Mouse (Mus musculus): ENCODE data around the gene Vstm4. TPM values are rescaled to one million over a fixed set of nuclear protein-coding genes. Genes with fewer than 3 reads are reported as not detected.

Vstm4 gene
- polyA plus RNA-seq, 1 experiment from 2014 or later, result 38.5 TPM

- no peaks in the 10 kb centered on the region for H3K9me3 ChIP-seq (replicated peaks; ENCODE audit: control insufficient read depth, low read length)
- no peak overlapping the region for H3K9ac ChIP-seq (ENCODE audit: low read length)
- no peak overlapping the region for H3K4me2 ChIP-seq (ENCODE audit: low read depth, low read length)
- no peak for ATAC-seq (ENCODE audit: insufficient read depth, low FRiP score)
- WGBS, result 88% methylated on average over 4 of the region's 4 CpGs
- H3K27ac ChIP-seq (ENCODE audit: low read length), result no peak overlapping the region
- H3K36me3 ChIP-seq (ENCODE audit: control insufficient read depth, insufficient read depth, low read length), result no peaks in the 10 kb centered on the region
- no peaks in the 10 kb centered on the region for H3K27me3 ChIP-seq (ENCODE audit: control insufficient read depth, insufficient read depth, low read length)
- H3K4me3 ChIP-seq (replicated peaks; ENCODE audit: low read length), result no peak overlapping the region
- 0 out of 2 replicates have a peak, but pooled peaks cover 8% of the 10 kb centered on the region for H3K4me1 ChIP-seq (ENCODE audit: control insufficient read depth, insufficient read depth, low read length)
Observed at GRCm38 (mm10) chr14:32854059-32854458, 2.5 kb upstream of the Vstm4 start.

- Histone ChIP-seq H3K9me3 (replicated peaks; ENCODE audit: control insufficient read depth, low read length) (no peaks in the 10 kb centered on the region), H3K4me2 (ENCODE audit: low read depth, low read length) (peak overlapping the region; percentile 69), H3K36me3 (ENCODE audit: control insufficient read depth, insufficient read depth, low read length) (no peaks in the 10 kb centered on the region), H3K27ac (ENCODE audit: low read length) (peak overlapping the region; percentile 67), H3K9ac (ENCODE audit: low read length) (peak overlapping the region; percentile 87; the same call in 1 of the 2 replicates), H3K4me3 (replicated peaks; ENCODE audit: low read length) (peak overlapping the region; percentile 66), H3K4me1 (ENCODE audit: control insufficient read depth, insufficient read depth, low read length) (peaks cover 18% of the 10 kb centered on the region; the same call in 1 of the 2 replicates), H3K27me3 (ENCODE audit: control insufficient read depth, insufficient read depth, low read length) (no peaks in the 10 kb centered on the region)
- ATAC-seq (ENCODE audit: insufficient read depth, low FRiP score), result no peak
- 28% methylated on average over 5 of the region's 5 CpGs for WGBS
Observed at GRCm38 (mm10) chr14:32856246-32856645, 310 bp upstream of the Vstm4 start.

GRCm38 (mm10) chr14:32858361-32858760 lies 1.8 kb downstream of the Vstm4 start:
- no peak for ATAC-seq (ENCODE audit: insufficient read depth, low FRiP score)
- peak overlapping the region; percentile 41 for H3K27ac ChIP-seq (ENCODE audit: low read length)
- peak overlapping the region; percentile 17; the same call in 1 of the 2 replicates for H3K9ac ChIP-seq (ENCODE audit: low read length)
- H3K4me1 ChIP-seq (ENCODE audit: control insufficient read depth, insufficient read depth, low read length), result peaks cover 27% of the 10 kb centered on the region; the same call in 1 of the 2 replicates
- 87% methylated on average over 10 of the region's 10 CpGs for WGBS
- H3K4me3 ChIP-seq (replicated peaks; ENCODE audit: low read length), result no peak overlapping the region
- peak overlapping the region; percentile 69 for H3K4me2 ChIP-seq (ENCODE audit: low read depth, low read length)
- no peaks in the 10 kb centered on the region for H3K36me3 ChIP-seq (ENCODE audit: control insufficient read depth, insufficient read depth, low read length)
- no peaks in the 10 kb centered on the region for H3K9me3 ChIP-seq (replicated peaks; ENCODE audit: control insufficient read depth, low read length)
- H3K27me3 ChIP-seq (ENCODE audit: control insufficient read depth, insufficient read depth, low read length), result no peaks in the 10 kb centered on the region

GRCm38 (mm10) chr14:32858941-32859510 lies 2.5 kb downstream of the Vstm4 start:
- Histone ChIP-seq H3K4me2 (ENCODE audit: low read depth, low read length) (no peak overlapping the region), H3K4me1 (ENCODE audit: control insufficient read depth, insufficient read depth, low read length) (peaks cover 27% of the 10 kb centered on the region; the same call in 1 of the 2 replicates), H3K9me3 (replicated peaks; ENCODE audit: control insufficient read depth, low read length) (no peaks in the 10 kb centered on the region), H3K9ac (ENCODE audit: low read length) (0 out of 2 replicates have a peak overlapping the region, but pooled peaks have one; percentile 17), H3K36me3 (ENCODE audit: control insufficient read depth, insufficient read depth, low read length) (no peaks in the 10 kb centered on the region), H3K27me3 (ENCODE audit: control insufficient read depth, insufficient read depth, low read length) (no peaks in the 10 kb centered on the region), H3K4me3 (replicated peaks; ENCODE audit: low read length) (no peak overlapping the region), H3K27ac (ENCODE audit: low read length) (peak overlapping the region; percentile 41; the same call in 1 of the 2 replicates)
- WGBS, result 64% methylated on average over 6 of the region's 6 CpGs
- no peak for ATAC-seq (ENCODE audit: insufficient read depth, low FRiP score)

GRCm38 (mm10) chr14:32859831-32860569 lies 3.4 kb downstream of the Vstm4 start:
- H3K27me3 ChIP-seq (ENCODE audit: control insufficient read depth, insufficient read depth, low read length), result no peaks in the 10 kb centered on the region
- H3K4me3 ChIP-seq (replicated peaks; ENCODE audit: low read length), result no peak overlapping the region
- ATAC-seq (ENCODE audit: insufficient read depth, low FRiP score), result no peak
- H3K4me2 ChIP-seq (ENCODE audit: low read depth, low read length), result no peak overlapping the region
- no peaks in the 10 kb centered on the region for H3K36me3 ChIP-seq (ENCODE audit: control insufficient read depth, insufficient read depth, low read length)
- peaks cover 27% of the 10 kb centered on the region; the same call in 1 of the 2 replicates for H3K4me1 ChIP-seq (ENCODE audit: control insufficient read depth, insufficient read depth, low read length)
- no peaks in the 10 kb centered on the region for H3K9me3 ChIP-seq (replicated peaks; ENCODE audit: control insufficient read depth, low read length)
- no peak overlapping the region for H3K9ac ChIP-seq (ENCODE audit: low read length)
- 52% methylated on average over 11 of the region's 11 CpGs for WGBS
- H3K27ac ChIP-seq (ENCODE audit: low read length), result 0 out of 2 replicates have a peak overlapping the region, but pooled peaks have one; percentile 83

- H3K4me2 ChIP-seq (ENCODE audit: low read depth, low read length), result 0 out of 2 replicates have a peak overlapping the region, but pooled peaks have one; percentile 11
Observed at GRCm38 (mm10) chr14:32861149-32861581, 4.6 kb downstream of the Vstm4 start.

GRCm38 (mm10) chr14:32861656-32862055 lies 5.1 kb downstream of the Vstm4 start:
- peak overlapping the region; percentile 83 for H3K27ac ChIP-seq (ENCODE audit: low read length)
- H3K36me3 ChIP-seq (ENCODE audit: control insufficient read depth, insufficient read depth, low read length), result no peaks in the 10 kb centered on the region
- 0 out of 2 replicates have a peak overlapping the region, but pooled peaks have one; percentile 11 for H3K4me2 ChIP-seq (ENCODE audit: low read depth, low read length)
- 58% methylated on average over 2 of the region's 2 CpGs for WGBS
- H3K27me3 ChIP-seq (ENCODE audit: control insufficient read depth, insufficient read depth, low read length), result no peaks in the 10 kb centered on the region
- H3K4me3 ChIP-seq (replicated peaks; ENCODE audit: low read length), result no peak overlapping the region
- ATAC-seq (ENCODE audit: insufficient read depth, low FRiP score), result no peak
- no peaks in the 10 kb centered on the region for H3K9me3 ChIP-seq (replicated peaks; ENCODE audit: control insufficient read depth, low read length)
- peak overlapping the region; percentile 28 for H3K9ac ChIP-seq (ENCODE audit: low read length)
- peaks cover 27% of the 10 kb centered on the region; the same call in 1 of the 2 replicates for H3K4me1 ChIP-seq (ENCODE audit: control insufficient read depth, insufficient read depth, low read length)

More at GRCm38 (mm10) chr14:32861149-32861581, 4.6 kb downstream of the Vstm4 start:
- peak; percentile 73 for ATAC-seq (ENCODE audit: insufficient read depth, low FRiP score)
- WGBS, result 21% methylated on average over 6 of the region's 6 CpGs
- Histone ChIP-seq H3K36me3 (ENCODE audit: control insufficient read depth, insufficient read depth, low read length) (no peaks in the 10 kb centered on the region), H3K4me3 (replicated peaks; ENCODE audit: low read length) (no peak overlapping the region), H3K27ac (ENCODE audit: low read length) (peak overlapping the region; percentile 83), H3K4me1 (ENCODE audit: control insufficient read depth, insufficient read depth, low read length) (peaks cover 27% of the 10 kb centered on the region; the same call in 1 of the 2 replicates), H3K27me3 (ENCODE audit: control insufficient read depth, insufficient read depth, low read length) (no peaks in the 10 kb centered on the region), H3K9me3 (replicated peaks; ENCODE audit: control insufficient read depth, low read length) (no peaks in the 10 kb centered on the region), H3K9ac (ENCODE audit: low read length) (peak overlapping the region; percentile 28)

GRCm38 (mm10) chr14:32865331-32865730 lies 8.8 kb downstream of the Vstm4 start:
- Histone ChIP-seq H3K27ac (ENCODE audit: low read length) (no peak overlapping the region), H3K4me2 (ENCODE audit: low read depth, low read length) (no peak overlapping the region), H3K4me1 (ENCODE audit: control insufficient read depth, insufficient read depth, low read length) (peaks cover 14% of the 10 kb centered on the region; the same call in 1 of the 2 replicates), H3K4me3 (replicated peaks; ENCODE audit: low read length) (no peak overlapping the region), H3K36me3 (ENCODE audit: control insufficient read depth, insufficient read depth, low read length) (no peaks in the 10 kb centered on the region), H3K9ac (ENCODE audit: low read length) (no peak overlapping the region), H3K27me3 (ENCODE audit: control insufficient read depth, insufficient read depth, low read length) (no peaks in the 10 kb centered on the region), H3K9me3 (replicated peaks; ENCODE audit: control insufficient read depth, low read length) (no peaks in the 10 kb centered on the region)
- no peak for ATAC-seq (ENCODE audit: insufficient read depth, low FRiP score)
- WGBS, result 63% methylated on average over 3 of the region's 3 CpGs

GRCm38 (mm10) chr14:32871963-32872362 lies 15.4 kb downstream of the Vstm4 start:
- WGBS, result 73% methylated on average over 5 of the region's 5 CpGs
- Histone ChIP-seq H3K4me3 (replicated peaks; ENCODE audit: low read length) (no peak overlapping the region), H3K9ac (ENCODE audit: low read length) (no peak overlapping the region), H3K9me3 (replicated peaks; ENCODE audit: control insufficient read depth, low read length) (no peaks in the 10 kb centered on the region), H3K27ac (ENCODE audit: low read length) (no peak overlapping the region), H3K36me3 (ENCODE audit: control insufficient read depth, insufficient read depth, low read length) (no peaks in the 10 kb centered on the region), H3K27me3 (ENCODE audit: control insufficient read depth, insufficient read depth, low read length) (no peaks in the 10 kb centered on the region), H3K4me1 (ENCODE audit: control insufficient read depth, insufficient read depth, low read length) (0 out of 2 replicates have a peak, but pooled peaks cover 2% of the 10 kb centered on the region), H3K4me2 (ENCODE audit: low read depth, low read length) (no peak overlapping the region)
- ATAC-seq (ENCODE audit: insufficient read depth, low FRiP score), result no peak

All from stomach, embryonic 16.5 days (tissue).